Mouse (Mus musculus): ENCODE data around the gene Rccd1.
A peak's percentile ranks its signal among the peaks of the same experiment; 100 is the strongest.

Gene Rccd1

DNA sequence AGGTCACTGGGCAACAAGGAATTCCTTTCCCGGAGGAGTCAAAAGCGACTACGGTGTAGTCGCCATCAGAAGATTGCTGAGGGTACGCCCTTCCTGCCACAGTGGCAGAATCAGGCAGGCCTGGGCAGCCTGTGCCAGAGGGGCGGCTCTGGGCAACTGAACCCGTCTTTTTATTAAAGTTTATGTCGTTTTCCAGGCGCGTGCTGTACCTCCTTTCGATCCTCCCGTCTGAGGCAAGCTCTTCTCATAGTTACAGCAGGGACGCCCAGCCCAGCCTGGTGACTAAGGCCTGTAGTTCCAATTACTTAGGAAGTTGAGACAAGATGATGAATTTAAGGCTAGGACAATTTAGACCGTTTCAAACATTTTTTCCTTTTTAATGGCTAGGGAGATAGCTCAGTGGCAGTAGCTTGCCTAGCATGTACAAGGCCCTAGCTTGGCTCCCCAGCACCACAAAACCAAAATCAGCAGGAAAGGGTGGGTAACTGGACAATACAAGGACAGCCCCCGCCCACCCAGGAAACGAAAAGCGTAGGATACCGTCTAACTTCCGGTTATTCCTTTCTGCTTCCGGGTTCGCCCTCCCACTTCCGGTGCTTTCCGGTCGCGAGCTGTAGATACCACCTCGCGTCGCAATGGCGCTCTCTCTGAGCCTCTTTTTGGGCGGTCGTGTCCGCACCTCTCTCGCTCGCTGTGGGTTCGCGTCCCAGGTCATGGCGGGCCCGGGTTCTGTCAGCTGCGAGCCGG is 63.5 kb downstream of the Rccd1 start, which contains the start of gene Ngrn:
Ngrn (plus strand) TSS at position 591 of the 747 bp plus-strand sequence.
- DNase-seq (ENCODE audit: low spot score in 2 of 2) = peak; percentile 62 to 76

GRCm38 (mm10) chr7:80257706-80258105 is 66.5 kb downstream of the Rccd1 start:
- DNase-seq (ENCODE audit: low spot score in 2 of 2) = no peak

- no peak for DNase-seq (ENCODE audit: low spot score in 2 of 2)
Observed at GRCm38 (mm10) chr7:80255981-80256380, 68.3 kb downstream of the Rccd1 start.

DNA sequence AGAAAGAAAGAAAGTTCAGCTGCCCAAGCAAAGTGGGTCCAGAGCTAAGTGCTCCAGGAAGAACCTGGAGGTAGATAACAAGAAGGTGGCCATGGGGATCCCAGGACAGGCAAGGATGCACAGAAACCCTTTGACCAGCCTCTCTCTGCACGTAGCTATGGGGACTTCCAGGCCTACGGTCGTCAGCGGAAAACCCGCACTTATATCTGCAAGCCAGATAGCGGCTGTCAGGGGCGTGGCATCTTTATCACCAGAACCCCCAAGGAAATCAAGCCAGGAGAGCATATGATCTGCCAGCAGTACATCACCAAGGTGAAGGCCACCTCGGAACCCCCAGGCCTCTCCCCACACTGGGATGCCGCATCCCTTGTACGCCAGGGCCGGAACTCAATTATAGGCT is 71.4 kb downstream of the Rccd1 start:
- DNase-seq (ENCODE audit: low spot score in 2 of 2) = no peak

DNA sequence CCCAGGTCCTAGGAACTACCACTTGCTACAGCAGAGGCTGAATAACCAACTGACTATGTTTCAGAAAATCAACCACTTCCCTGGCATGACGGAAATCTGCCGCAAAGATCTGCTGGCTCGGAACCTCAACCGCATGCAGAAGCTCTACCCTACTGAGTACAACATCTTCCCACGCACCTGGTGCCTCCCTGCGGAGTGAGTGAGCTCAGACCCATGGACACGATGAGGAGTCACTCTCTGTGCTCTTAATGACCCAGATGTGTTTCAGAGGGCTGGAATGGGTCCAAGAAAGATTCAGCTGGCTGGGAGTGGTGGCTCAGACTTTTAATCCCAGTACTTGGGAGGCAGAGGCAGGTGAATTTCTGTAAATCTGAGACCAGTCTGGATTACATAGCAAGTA is 71.8 kb downstream of the Rccd1 start:
- no peak for DNase-seq (ENCODE audit: low spot score in 2 of 2)

GRCm38 (mm10) chr7:80246859-80247258 is 77.4 kb downstream of the Rccd1 start:
- no peak for DNase-seq (ENCODE audit: low spot score in 2 of 2)

- DNase-seq (ENCODE audit: low spot score in 2 of 2) = peak; percentile 96
Observed at GRCm38 (mm10) chr7:80246148-80246721, 78.0 kb downstream of the Rccd1 start, which contains the start of gene Ttll13. Ttll13 (plus strand) TSS chr7:80246376.

DNA sequence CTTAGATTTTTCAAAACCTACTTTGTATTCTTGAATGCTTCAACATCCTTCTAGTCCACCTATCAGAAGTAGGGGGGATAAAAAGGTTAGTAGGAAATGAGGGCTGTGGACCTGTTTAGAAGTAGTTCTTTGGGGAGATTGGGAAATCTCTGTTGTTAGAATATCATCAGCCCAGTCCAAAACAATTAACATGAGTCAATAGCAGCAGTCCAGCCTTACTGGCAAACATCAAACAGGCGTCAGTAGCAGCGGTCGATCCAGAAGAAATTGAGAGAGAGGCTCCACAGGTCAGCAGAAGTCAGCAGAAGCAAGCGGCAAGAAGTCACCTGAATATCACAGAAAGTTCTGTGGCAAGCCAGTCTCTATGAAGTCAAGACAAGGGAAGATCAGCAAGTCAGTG is 79.4 kb downstream of the Rccd1 start:
- no peak for DNase-seq (ENCODE audit: low spot score in 2 of 2)
